Mouse (Mus musculus) right cerebral cortex, postnatal 36 days (tissue): ENCODE measurements around the gene Eps8l1.

ENCODE experiments used
- DNase-seq, 2 experiments: peaks; one replicate each; pipeline ENCODE4 v3.0.0; 2022; ENCODE audit warnings: low spot score in 2 of 2, mixed read lengths in 1 of 2

Gene Eps8l1

GRCm38 (mm10) chr7:4478021-4478795 is 17.7 kb downstream of the Eps8l1 start:
- peak in 1 of 2 experiments; percentile 69 for DNase-seq

- no peak for DNase-seq
Observed at GRCm38 (mm10) chr7:4478796-4479291, 18.4 kb downstream of the Eps8l1 start.

GRCm38 (mm10) chr7:4479674-4480073 is 19.2 kb downstream of the Eps8l1 start:
- DNase-seq, result no peak

GRCm38 (mm10) chr7:4482281-4482680 is 21.8 kb downstream of the Eps8l1 start:
- DNase-seq, result no peak

- no peak for DNase-seq
Observed at GRCm38 (mm10) chr7:4491308-4491707, 30.8 kb downstream of the Eps8l1 start.

- no peak for DNase-seq
Observed at GRCm38 (mm10) chr7:4492284-4493224, 32.1 kb downstream of the Eps8l1 start.

GRCm38 (mm10) chr7:4493991-4494390 is 33.5 kb downstream of the Eps8l1 start:
- no peak for DNase-seq

- no peak for DNase-seq
Observed at GRCm38 (mm10) chr7:4496468-4496867, 36.0 kb downstream of the Eps8l1 start.

GRCm38 (mm10) chr7:4497271-4497903 is 36.9 kb downstream of the Eps8l1 start:
- DNase-seq, result no peak

GRCm38 (mm10) chr7:4498251-4498650 is 37.8 kb downstream of the Eps8l1 start:
- no peak for DNase-seq

GRCm38 (mm10) chr7:4499034-4499433 is 38.6 kb downstream of the Eps8l1 start:
- no peak for DNase-seq

GRCm38 (mm10) chr7:4500892-4501471 is 40.5 kb downstream of the Eps8l1 start:
- peak; percentile 30 to 55 for DNase-seq

- peak; percentile 93 for DNase-seq
Observed at GRCm38 (mm10) chr7:4501558-4502397, 41.3 kb downstream of the Eps8l1 start, which contains the start of gene Ppp1r12c. Ppp1r12c (minus strand) TSS chr7:4501680.

- peak; percentile 54 to 81 for DNase-seq
Observed at GRCm38 (mm10) chr7:4502421-4503090, 42.1 kb downstream of the Eps8l1 start.

- no peak for DNase-seq
Observed at GRCm38 (mm10) chr7:4503100-4503499, 42.6 kb downstream of the Eps8l1 start.

GRCm38 (mm10) chr7:4503858-4504257 is 43.4 kb downstream of the Eps8l1 start:
- DNase-seq, result no peak

GRCm38 (mm10) chr7:4504646-4505435 is 44.4 kb downstream of the Eps8l1 start:
- no peak for DNase-seq

- DNase-seq, result no peak
Observed at GRCm38 (mm10) chr7:4507220-4507619, 46.7 kb downstream of the Eps8l1 start.
